Mouse (Mus musculus): ENCODE results near the gene Sval3. TPM values are rescaled to one million over a fixed set of nuclear protein-coding genes. Genes with fewer than 3 reads are reported as not detected.

Gene Sval3
- not detected in 2 replicates for polyA plus RNA-seq (2015; fragmentation: Nextera tagmentation; extraction: Ambion mirVana)

GRCm38 (mm10) chr6:41967840-41968239, at the start of gene Sval3:
Gene Sval3, plus strand, starts transcription at chr6:41968140.
- no peak within 1 kb of the TSS for H3K4me2 ChIP-seq
- H3K9me3 ChIP-seq (replicated peaks), result no peaks in the 10 kb centered on the region
- H3K4me3 ChIP-seq, result no peak within 1 kb of the TSS
- WGBS, result 74% methylated on average over 1 of the region's 1 CpGs
- H3K27ac ChIP-seq, result no peak within 1 kb of the TSS
- H3K36me3 ChIP-seq (ENCODE audit: poor library complexity, severe bottlenecking), result no peaks in the 10 kb centered on the region
- no peak within 1 kb of the TSS for H3K9ac ChIP-seq
- H3K27me3 ChIP-seq, result no peaks in the 10 kb centered on the region
- ATAC-seq, result no peak
- no peaks in the 10 kb centered on the region for H3K4me1 ChIP-seq

GRCm38 (mm10) chr6:41951330-41951729, 16.6 kb upstream of the Sval3 start, which contains the start of gene Sval1:
Gene Sval1, plus strand, starts transcription at chr6:41951630.
- no peaks in the 10 kb centered on the region for H3K27me3 ChIP-seq
- H3K4me3 ChIP-seq, result no peak within 1 kb of the TSS
- no peak within 1 kb of the TSS for H3K27ac ChIP-seq
- no peak within 1 kb of the TSS for H3K4me2 ChIP-seq
- H3K36me3 ChIP-seq (ENCODE audit: poor library complexity, severe bottlenecking), result no peaks in the 10 kb centered on the region
- no peaks in the 10 kb centered on the region for H3K4me1 ChIP-seq
- no peak for ATAC-seq
- no peaks in the 10 kb centered on the region for H3K9me3 ChIP-seq (replicated peaks)
- 80% methylated on average over 1 of the region's 1 CpGs for WGBS
- no peak within 1 kb of the TSS for H3K9ac ChIP-seq

Other genes with a start within 250 kb of the Sval3 start
- gene Olfr459, start 193.0 kb upstream of the Sval3 start, polyA plus RNA-seq (2015; fragmentation: Nextera tagmentation; extraction: Ambion mirVana), result not detected in 2 replicates
- gene Pip, start 120.6 kb upstream of the Sval3 start, polyA plus RNA-seq (2015; fragmentation: Nextera tagmentation; extraction: Ambion mirVana), result not detected in 2 replicates
- not detected in 2 replicates for gene Sval2, start 115.2 kb upstream of the Sval3 start, polyA plus RNA-seq (2015; fragmentation: Nextera tagmentation; extraction: Ambion mirVana)
- gene Sval1, start 16.5 kb upstream of the Sval3 start, polyA plus RNA-seq (2015; fragmentation: Nextera tagmentation; extraction: Ambion mirVana), result not detected in 2 replicates
- gene Sva, start 70.3 kb downstream of the Sval3 start, polyA plus RNA-seq (2015; fragmentation: Nextera tagmentation; extraction: Ambion mirVana), result not detected in 2 replicates
- not detected in 2 replicates for gene Tas2r139, start 172.8 kb downstream of the Sval3 start, polyA plus RNA-seq (2015; fragmentation: Nextera tagmentation; extraction: Ambion mirVana)
- gene Tas2r144, start 247.2 kb downstream of the Sval3 start, polyA plus RNA-seq (2015; fragmentation: Nextera tagmentation; extraction: Ambion mirVana), result not detected in 2 replicates